Mouse (Mus musculus): ENCODE measurements around the gene Kcnab2. TPM values are rescaled to one million over a fixed set of nuclear protein-coding genes. Genes with fewer than 3 reads are reported as not detected.

The Kcnab2 gene
- polyA plus RNA-seq, 1 experiment, result 18.3 TPM

- no peak for TF ChIP-seq CTCF (IDR thresholded peaks at IDR 0.05; ENCODE audit: control insufficient read depth, insufficient read depth, insufficient replicate concordance, low read depth, low read length)
- no peak for TF ChIP-seq POLR2A (IDR thresholded peaks at IDR 0.05; ENCODE audit: control insufficient read depth, low read depth, low read length)
- peaks cover 19% of the 10 kb centered on the region for H3K4me1 ChIP-seq (ENCODE audit: control insufficient read depth, insufficient read depth, low read length)
- H3K27me3 ChIP-seq (ENCODE audit: control insufficient read depth, insufficient read depth, low read length), result no peaks in the 10 kb centered on the region
- no peaks in the 10 kb centered on the region for H3K36me3 ChIP-seq (ENCODE audit: control insufficient read depth, insufficient read depth, low read length)
- H3K27ac ChIP-seq (ENCODE audit: control insufficient read depth, insufficient read depth, low read depth, low read length), result no peak overlapping the region
- H3K4me3 ChIP-seq (ENCODE audit: control insufficient read depth, low read depth, low read length), result peak overlapping the region; percentile 3
These were observed 132.4 kb downstream of the Kcnab2 start for GRCm38 (mm10) chr4:152345120-152345889.

GRCm38 (mm10) chr4:152344651-152345050, 133.0 kb downstream of the Kcnab2 start:
- Histone ChIP-seq H3K4me3 (ENCODE audit: control insufficient read depth, low read depth, low read length) (peak overlapping the region; percentile 48), H3K4me1 (ENCODE audit: control insufficient read depth, insufficient read depth, low read length) (peaks cover 19% of the 10 kb centered on the region), H3K36me3 (ENCODE audit: control insufficient read depth, insufficient read depth, low read length) (no peaks in the 10 kb centered on the region), H3K27ac (ENCODE audit: control insufficient read depth, insufficient read depth, low read depth, low read length) (no peak overlapping the region), H3K27me3 (ENCODE audit: control insufficient read depth, insufficient read depth, low read length) (no peaks in the 10 kb centered on the region; the same call in 1 of the 2 replicates)
- TF ChIP-seq POLR2A (IDR thresholded peaks at IDR 0.05; ENCODE audit: control insufficient read depth, low read depth, low read length), result no peak

GRCm38 (mm10) chr4:152343296-152343695, 134.4 kb downstream of the Kcnab2 start:
- no peaks in the 10 kb centered on the region; the same call in 1 of the 2 replicates for H3K27me3 ChIP-seq (ENCODE audit: control insufficient read depth, insufficient read depth, low read length)
- TF ChIP-seq CTCF (IDR thresholded peaks at IDR 0.05; ENCODE audit: control insufficient read depth, insufficient read depth, insufficient replicate concordance, low read depth, low read length) (peak; percentile 64; the same call in 1 of the 2 replicates), POLR2A (IDR thresholded peaks at IDR 0.05; ENCODE audit: control insufficient read depth, low read depth, low read length) (no peak)

More at GRCm38 (mm10) chr4:152343296-152343695, 134.4 kb downstream of the Kcnab2 start:
- Histone ChIP-seq H3K36me3 (ENCODE audit: control insufficient read depth, insufficient read depth, low read length) (no peaks in the 10 kb centered on the region), H3K4me3 (ENCODE audit: control insufficient read depth, low read depth, low read length) (peak overlapping the region; percentile 69), H3K27ac (ENCODE audit: control insufficient read depth, insufficient read depth, low read depth, low read length) (no peak overlapping the region), H3K4me1 (ENCODE audit: control insufficient read depth, insufficient read depth, low read length) (peaks cover 23% of the 10 kb centered on the region)

Other genes with a start within 250 kb of the Kcnab2 start
- 17.2 and 18.9 TPM in 2 replicates for gene Gpr153, start 203.6 kb downstream of the Kcnab2 start, polyA plus RNA-seq (2012; rRNA removed)
- 1.5 and 1.6 TPM in 2 replicates for gene Hes3, start 186.2 kb downstream of the Kcnab2 start, polyA plus RNA-seq (2012; rRNA removed)
- gene Icmt, start 180.6 kb downstream of the Kcnab2 start, polyA plus RNA-seq (2012; rRNA removed), result 50.9 and 51.6 TPM in 2 replicates
- gene Rnf207, start 158.9 kb downstream of the Kcnab2 start, polyA plus RNA-seq (2012; rRNA removed), result 0.22 and 0.43 TPM in 2 replicates
- 47.5 and 49.7 TPM in 2 replicates for gene Rpl22, start 152.1 kb downstream of the Kcnab2 start, polyA plus RNA-seq (2012; rRNA removed)
- 87.3 and 88.7 TPM in 2 replicates for gene Chd5, start 139.2 kb downstream of the Kcnab2 start, polyA plus RNA-seq (2012; rRNA removed)
- 15.3 and 17.3 TPM in 2 replicates for gene Nphp4, start 1.2 kb downstream of the Kcnab2 start, polyA plus RNA-seq (2012; rRNA removed)